Mouse (Mus musculus) kidney, embryonic 16.5 days (tissue): ENCODE data around the gene Erbb3. TPM values are rescaled to one million over a fixed set of nuclear protein-coding genes. Genes with fewer than 3 reads are reported as not detected.
"Not testable (repeated sequence)": the region's sequence is repeated elsewhere in the genome, so short reads cannot be mapped to it uniquely, and the experiment has no call there.

Experiments used
- ATAC-seq: fragments of 200-750 bp; cut with Nextera tagmentation; 2 replicates; pipeline ENCODE4 v1.8.0; 2017; ENCODE audit warnings: moderate TSS enrichment; ENCODE audit not compliant: low FRiP score, low TSS enrichment
- H3K27ac ChIP-seq: fragments of 300-500 bp; sonication (generic); 2 replicates; pipeline ENCODE4 v1.5.1; 2014; ENCODE audit warnings: low read length
- H3K27me3 ChIP-seq: fragments of 300-500 bp; sonication (generic); 2 replicates; pipeline ENCODE4 v1.6.1; 2014; ENCODE audit warnings: low read length, control low read depth, mixed read lengths; ENCODE audit not compliant: insufficient read depth
- H3K36me3 ChIP-seq: fragments of 300-500 bp; sonication (generic); 2 replicates; pipeline ENCODE4 v1.6.1; 2014; ENCODE audit warnings: low read length, control low read depth, mixed read lengths; ENCODE audit not compliant: insufficient read depth
- H3K4me1 ChIP-seq: fragments of 300-500 bp; sonication (generic); 2 replicates; pipeline ENCODE4 v1.6.1; 2014; ENCODE audit warnings: low read length, control low read depth, mixed read lengths; ENCODE audit not compliant: insufficient read depth
- H3K4me2 ChIP-seq: fragments of 300-500 bp; sonication (generic); replicated peaks from 2 replicates; pipeline ENCODE4 v1.6.1; 2014; ENCODE audit warnings: low read depth, low read length
- H3K4me3 ChIP-seq: fragments of 300-500 bp; sonication (generic); 2 replicates; pipeline ENCODE4 v1.5.1; 2014; ENCODE audit warnings: mild to moderate bottlenecking, low read length
- H3K9ac ChIP-seq: fragments of 300-500 bp; sonication (generic); replicated peaks from 2 replicates; pipeline ENCODE4 v1.6.1; 2014; ENCODE audit warnings: low read length
- H3K9me3 ChIP-seq: fragments of 300-500 bp; sonication (generic); 2 replicates; pipeline ENCODE4 v1.6.1; 2016; ENCODE audit warnings: low read length, control low read depth
- WGBS: fragments of 180-500 bp; shearing (Covaris S2); extraction: QIAGEN DNeasy Blood & Tissue Kit; methylation state at CpG from one replicate; pipeline ENCODE4 v1.1.7; 2014; 5-methylcytosine and 5-hydroxymethylcytosine counted together
- polyA plus RNA-seq: library from polyadenylated mRNA; unstranded; fragments of >200 nt; fragmentation: Nextera tagmentation; extraction: Ambion mirVana; gene quantifications from 2 replicates; pipeline ENCODE4 v1.2.1, GENCODE M21; 2015

The Erbb3 gene
- polyA plus RNA-seq, 1 experiment from 2014 or later: 11.5 TPM

DNA sequence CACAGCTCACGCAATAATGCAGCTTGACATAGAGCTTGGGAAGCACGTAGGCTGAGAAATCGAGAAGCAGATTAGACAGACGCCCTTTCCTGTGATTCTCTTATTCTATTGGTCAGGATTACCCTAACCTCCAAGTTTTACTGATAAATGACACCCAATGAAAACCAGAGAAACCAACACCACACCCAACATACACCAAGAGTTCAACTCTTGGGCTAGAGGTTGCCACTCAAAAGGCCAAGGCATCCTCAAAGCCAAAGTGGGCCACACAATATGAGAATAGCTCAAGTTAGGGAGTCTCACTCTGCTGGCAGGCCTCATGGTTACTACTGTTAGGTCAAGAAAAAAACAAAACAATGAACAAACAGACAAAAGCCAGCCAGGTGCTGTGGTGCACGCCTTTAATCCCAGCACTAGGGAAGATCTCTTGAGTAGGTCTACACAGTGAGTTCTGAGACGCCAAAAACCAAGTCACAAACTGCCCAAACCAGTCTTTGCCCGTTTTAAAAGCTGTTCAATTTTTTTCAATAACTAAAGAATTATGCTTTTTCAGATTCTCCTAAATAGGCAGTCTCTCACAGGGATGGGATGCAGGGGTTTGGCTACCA lies 35.9 kb upstream of the Erbb3 start:
- peak overlapping the region; percentile 88 for H3K4me2 ChIP-seq
- H3K9ac ChIP-seq: peak overlapping the region; percentile 95
- H3K27ac ChIP-seq: peak overlapping the region; percentile 61
- H3K4me1 ChIP-seq: peaks cover 7% of the 10 kb centered on the region
- peak overlapping the region; percentile 78 for H3K4me3 ChIP-seq
- 43% methylated on average over 7 of the region's 7 CpGs for WGBS
- peaks cover 24% of the 10 kb centered on the region for H3K36me3 ChIP-seq
- no peaks in the 10 kb centered on the region for H3K9me3 ChIP-seq
- no peaks in the 10 kb centered on the region for H3K27me3 ChIP-seq
- no peak for ATAC-seq

GRCm38 (mm10) chr10:128623106-128623613 lies 33.7 kb upstream of the Erbb3 start:
- not testable (repeated sequence) for H3K4me2 ChIP-seq, H3K4me1 ChIP-seq, H3K4me3 ChIP-seq, H3K9me3 ChIP-seq, ATAC-seq, H3K9ac ChIP-seq, H3K27ac ChIP-seq, H3K27me3 ChIP-seq
- H3K36me3 ChIP-seq: peaks cover 24% of the 10 kb centered on the region
- WGBS: 86% methylated on average over 4 of the region's 4 CpGs

- Histone ChIP-seq H3K9ac (no peak overlapping the region), H3K36me3 (peaks cover 24% of the 10 kb centered on the region), H3K4me2 (no peak overlapping the region), H3K27ac (no peak overlapping the region), H3K4me1 (peaks cover 7% of the 10 kb centered on the region), H3K4me3 (no peak overlapping the region), H3K9me3 (no peaks in the 10 kb centered on the region), H3K27me3 (no peaks in the 10 kb centered on the region)
- WGBS: 89% methylated on average over 4 of the region's 4 CpGs
- no peak for ATAC-seq
Observed at GRCm38 (mm10) chr10:128622702-128623101, 33.2 kb upstream of the Erbb3 start.

GRCm38 (mm10) chr10:128621986-128622520 lies 32.6 kb upstream of the Erbb3 start:
- Histone ChIP-seq H3K27ac (no peak overlapping the region), H3K4me2 (no peak overlapping the region), H3K27me3 (no peaks in the 10 kb centered on the region), H3K4me1 (peaks cover 7% of the 10 kb centered on the region), H3K36me3 (peaks cover 24% of the 10 kb centered on the region), H3K9me3 (no peaks in the 10 kb centered on the region), H3K4me3 (no peak overlapping the region), H3K9ac (no peak overlapping the region)
- 77% methylated on average over 3 of the region's 3 CpGs for WGBS
- no peak for ATAC-seq

DNA sequence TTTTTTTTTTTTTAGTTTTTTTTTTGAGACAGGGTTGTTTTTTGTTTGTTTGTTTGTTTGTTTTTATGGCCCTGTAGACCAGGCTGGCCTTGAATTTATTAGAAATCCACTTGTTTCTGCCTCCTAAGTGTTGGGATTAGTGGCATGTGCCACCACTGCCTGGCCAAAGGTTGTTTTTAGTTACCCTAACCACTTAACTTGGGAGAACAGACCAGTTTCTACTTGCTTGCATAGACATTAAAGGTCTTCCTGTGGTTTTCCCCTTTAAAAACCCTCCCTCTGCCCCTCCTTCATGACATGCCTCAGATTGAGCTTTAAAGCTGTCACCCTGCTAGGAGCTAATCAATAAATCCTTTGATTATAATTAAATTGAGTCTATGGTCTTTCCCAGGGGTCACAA lies 30.8 kb upstream of the Erbb3 start:
- Histone ChIP-seq H3K9me3 (no peaks in the 10 kb centered on the region), H3K27me3 (no peaks in the 10 kb centered on the region)
- ATAC-seq: no peak

DNA sequence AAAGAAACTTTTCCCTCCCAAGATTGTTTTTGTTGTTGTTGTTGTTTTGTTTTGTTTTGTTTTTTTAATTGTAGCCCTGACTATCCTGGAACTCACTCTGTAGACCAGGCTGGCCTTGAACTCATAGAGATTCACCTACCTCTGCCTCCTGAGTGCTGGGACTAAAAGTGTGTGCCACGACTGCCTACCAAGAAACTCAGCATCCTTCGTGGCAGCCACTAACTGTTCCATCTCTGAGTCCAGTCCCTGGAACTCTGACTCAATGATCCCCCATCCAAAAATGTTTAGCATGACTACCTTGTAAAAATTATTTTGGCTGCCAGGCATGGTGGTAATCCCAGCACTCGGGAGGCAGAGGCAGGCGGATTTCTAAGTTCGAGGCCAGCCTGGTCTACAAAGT lies 29.7 kb upstream of the Erbb3 start:
- not testable (repeated sequence) for H3K27me3 ChIP-seq, H3K4me1 ChIP-seq, H3K27ac ChIP-seq, H3K4me2 ChIP-seq, ATAC-seq, H3K9me3 ChIP-seq, H3K4me3 ChIP-seq, H3K9ac ChIP-seq
- peaks cover 13% of the 10 kb centered on the region for H3K36me3 ChIP-seq
- WGBS: 93% methylated on average over 5 of the region's 5 CpGs

More for the DNA sequence above, 30.8 kb upstream of the Erbb3 start:
- Histone ChIP-seq H3K36me3 (peaks cover 24% of the 10 kb centered on the region), H3K4me2 (no peak overlapping the region), H3K27ac (no peak overlapping the region), H3K9ac (no peak overlapping the region), H3K4me1 (peaks cover 4% of the 10 kb centered on the region), H3K4me3 (no peak overlapping the region)

GRCm38 (mm10) chr10:128618570-128618969 lies 29.1 kb upstream of the Erbb3 start:
- Histone ChIP-seq H3K4me1 (no peaks in the 10 kb centered on the region), H3K27ac (no peak overlapping the region), H3K9ac (no peak overlapping the region), H3K9me3 (no peaks in the 10 kb centered on the region), H3K27me3 (no peaks in the 10 kb centered on the region), H3K4me2 (no peak overlapping the region), H3K4me3 (no peak overlapping the region), H3K36me3 (peaks cover 8% of the 10 kb centered on the region)
- WGBS: 94% methylated on average over 1 of the region's 1 CpGs
- no peak for ATAC-seq

DNA sequence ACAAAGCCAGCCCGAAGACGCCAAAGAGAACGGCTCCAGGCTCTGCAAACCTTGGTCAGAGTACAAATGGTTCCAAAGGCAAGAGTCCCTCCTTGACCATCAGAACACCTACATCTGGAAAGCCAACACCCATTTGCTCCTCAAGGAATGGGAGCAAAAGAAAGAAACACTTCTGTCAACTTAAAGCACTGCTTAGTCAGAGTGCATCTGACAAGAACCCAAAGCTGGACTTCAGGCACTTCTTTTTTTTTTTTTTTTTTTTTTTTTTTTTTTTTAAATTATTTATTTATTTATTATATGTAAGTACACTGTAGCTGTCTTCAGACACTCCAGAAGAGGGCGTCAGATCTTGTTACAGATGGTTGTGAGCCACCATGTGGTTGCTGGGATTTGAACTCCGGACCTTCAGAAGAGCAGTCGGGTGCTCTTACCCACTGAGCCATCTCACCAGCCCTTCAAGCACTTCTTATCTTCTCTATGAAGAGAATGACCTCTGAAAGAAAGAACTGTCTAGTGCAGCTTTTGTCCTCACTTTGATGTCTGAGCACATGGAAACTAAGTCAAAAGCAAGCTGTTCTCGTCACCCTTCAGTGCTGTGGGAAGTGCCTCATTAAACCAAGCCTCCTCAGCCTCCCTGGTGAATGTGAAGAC lies 26.5 kb upstream of the Erbb3 start:
- 82% methylated on average over 6 of the region's 7 CpGs for WGBS
- H3K4me1 ChIP-seq, H3K27ac ChIP-seq, ATAC-seq, H3K9me3 ChIP-seq, H3K4me2 ChIP-seq, H3K4me3 ChIP-seq, H3K9ac ChIP-seq, H3K27me3 ChIP-seq, H3K36me3 ChIP-seq: not testable (repeated sequence)

- Histone ChIP-seq H3K4me2 (no peak overlapping the region), H3K4me1 (peaks cover 3% of the 10 kb centered on the region; the same call in 1 of the 2 replicates), H3K9ac (no peak overlapping the region), H3K27me3 (no peaks in the 10 kb centered on the region), H3K9me3 (no peaks in the 10 kb centered on the region), H3K36me3 (no peaks in the 10 kb centered on the region), H3K27ac (no peak overlapping the region), H3K4me3 (no peak overlapping the region)
- ATAC-seq: no peak
- WGBS: 45% methylated on average over 3 of the region's 3 CpGs
Observed at GRCm38 (mm10) chr10:128614934-128615333, 25.5 kb upstream of the Erbb3 start.

DNA sequence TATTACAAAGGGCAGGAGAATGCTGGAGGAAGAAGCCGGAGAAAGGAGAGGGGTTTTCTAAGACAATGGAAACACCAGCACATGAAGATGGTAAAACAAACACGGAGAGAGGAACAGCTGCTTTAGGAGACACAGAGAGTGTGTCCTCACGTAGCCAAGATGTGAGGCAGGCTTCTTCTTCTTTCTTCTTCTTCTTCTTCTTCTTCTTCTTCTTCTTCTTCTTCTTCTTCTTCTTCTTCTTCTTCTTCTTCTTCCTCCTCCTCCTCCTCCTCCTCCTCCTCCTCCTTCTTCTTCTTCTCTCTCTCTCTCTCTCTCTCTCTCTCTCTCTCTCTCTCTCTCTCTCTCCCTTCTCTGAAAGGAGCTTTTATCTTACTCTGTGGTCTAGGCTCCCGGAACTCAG lies 24.4 kb upstream of the Erbb3 start:
- not testable (repeated sequence) for H3K4me2 ChIP-seq, H3K9ac ChIP-seq, H3K27ac ChIP-seq, H3K27me3 ChIP-seq, ATAC-seq, H3K4me3 ChIP-seq, H3K36me3 ChIP-seq, H3K4me1 ChIP-seq, H3K9me3 ChIP-seq
- WGBS: 71% methylated on average over 4 of the region's 4 CpGs
